Mouse (Mus musculus) duodenum, adult 2 months (tissue): Measurements from ENCODE around the gene Vmn1r214. TPM values are rescaled to one million over a fixed set of nuclear protein-coding genes. Genes with fewer than 3 reads are reported as not detected.

ENCODE experiments used
- polyA plus RNA-seq: library from polyadenylated mRNA; depleted of rRNA; stranded (reverse); fragments of >200 nt; gene quantifications from 2 replicates; pipeline ENCODE4 v1.2.3, GENCODE M21; 2012; ENCODE audit warnings: low replicate concordance; rRNA removed

Vmn1r214 gene
- not detected in 2 replicates for polyA plus RNA-seq

DNA sequence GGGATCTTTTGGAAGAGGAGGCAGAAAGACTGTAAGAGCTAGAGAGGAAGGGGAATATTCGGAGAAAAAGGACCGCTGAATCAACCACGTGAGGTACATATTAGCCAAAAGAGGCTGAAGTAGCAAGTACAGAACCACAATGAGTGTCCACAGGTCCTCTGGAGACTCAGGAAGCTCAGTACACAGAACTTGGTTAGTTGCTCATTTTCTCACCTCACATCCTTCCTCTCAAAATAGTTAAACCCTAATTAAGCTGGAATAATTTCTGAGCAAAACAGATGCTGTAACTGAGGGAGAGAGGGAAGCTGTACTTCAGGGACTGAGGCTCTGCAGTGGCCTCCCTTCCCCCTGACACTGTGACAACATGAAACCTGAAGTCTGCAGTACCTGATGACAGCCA lies at the start of gene Vmn1r214:
TSS of gene Vmn1r214 (plus strand) at position 301 of the 400 bp plus-strand sequence.

GRCm38 (mm10) chr13:23007356-23007755 lies 22.9 kb upstream of the Vmn1r214 start, which contains the start of gene Vmn1r213:
Gene Vmn1r213, plus strand, starts transcription at chr13:23007656.

DNA sequence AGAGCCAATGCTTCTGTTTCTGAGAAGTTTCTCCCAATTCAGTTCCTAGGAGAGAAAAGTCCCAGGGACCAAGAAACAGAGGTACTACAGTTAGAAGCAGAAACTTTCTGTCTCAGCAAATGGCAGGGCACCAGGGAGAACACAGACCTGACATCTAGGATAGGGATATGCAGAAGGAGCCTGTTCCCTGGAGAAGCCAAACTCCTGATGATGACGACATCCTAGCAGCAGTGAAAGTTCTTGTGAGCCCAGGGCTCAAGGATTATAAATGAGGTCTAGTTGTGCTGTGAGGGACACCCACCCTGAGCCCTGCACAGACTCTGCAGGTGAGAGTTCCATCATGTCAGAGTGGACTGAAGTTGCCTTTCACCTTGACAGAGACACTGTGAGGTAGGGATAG lies 37.5 kb downstream of the Vmn1r214 start, which contains the start of gene Vmn1r215:
TSS of gene Vmn1r215 (plus strand) at position 301 of the 400 bp plus-strand sequence.

Other genes starting within 250 kb of the Vmn1r214 start
- not detected in 2 replicates for gene Vmn1r209, start 220.7 kb upstream of the Vmn1r214 start, polyA plus RNA-seq
- not detected in 2 replicates for gene Vmn1r210, start 199.1 kb upstream of the Vmn1r214 start, polyA plus RNA-seq
- not detected in 2 replicates for gene Vmn1r211, start 172.9 kb upstream of the Vmn1r214 start, polyA plus RNA-seq
- gene Vmn1r212, start 146.2 kb upstream of the Vmn1r214 start, polyA plus RNA-seq: not detected in 2 replicates
- not detected in 2 replicates for gene Vmn1r213, start 22.8 kb upstream of the Vmn1r214 start, polyA plus RNA-seq
- not detected in 2 replicates for gene Vmn1r215, start 37.6 kb downstream of the Vmn1r214 start, polyA plus RNA-seq
- not detected in 2 replicates for gene Vmn1r217, start 87.8 kb downstream of the Vmn1r214 start, polyA plus RNA-seq
- not detected in 2 replicates for gene Vmn1r218, start 102.7 kb downstream of the Vmn1r214 start, polyA plus RNA-seq
- gene Vmn1r219, start 128.9 kb downstream of the Vmn1r214 start, polyA plus RNA-seq: not detected in 2 replicates
- gene Vmn1r220, start 157.6 kb downstream of the Vmn1r214 start, polyA plus RNA-seq: not detected in 2 replicates
- not detected in 2 replicates for gene Vmn1r221, start 183.7 kb downstream of the Vmn1r214 start, polyA plus RNA-seq
- not detected in 2 replicates for gene Vmn1r222, start 205.5 kb downstream of the Vmn1r214 start, polyA plus RNA-seq
- not detected in 2 replicates for gene Vmn1r223, start 216.7 kb downstream of the Vmn1r214 start, polyA plus RNA-seq